Mouse (Mus musculus) intestine, embryonic 14.5 days (tissue): ENCODE measurements around the gene Ttll7. TPM values are rescaled to one million over a fixed set of nuclear protein-coding genes. Genes with fewer than 3 reads are reported as not detected.
A peak's percentile ranks its signal among the peaks of the same experiment; 100 is the strongest.

Experiments
- ATAC-seq: fragments of 200-750 bp; cut with Nextera tagmentation; replicated peaks from 2 replicates; pipeline ENCODE4 v1.8.0; 2017; ENCODE audit warnings: low read depth, moderate number of reproducible peaks, moderate TSS enrichment, moderate library complexity; ENCODE audit not compliant: low FRiP score, low TSS enrichment
- DNase-seq: peaks from one replicate; pipeline ENCODE4 v3.0.0-alpha.2; 2018; ENCODE audit warnings: low spot score
- H3K27ac ChIP-seq: fragments of 300-500 bp; sonication (generic); 2 replicates; pipeline ENCODE4 v1.5.1; 2014; ENCODE audit warnings: low read depth, mild to moderate bottlenecking, control low read depth
- H3K27me3 ChIP-seq: fragments of 300-500 bp; sonication (generic); replicated peaks from 2 replicates; pipeline ENCODE4 v1.6.1; 2014; ENCODE audit warnings: low read length, control low read depth; ENCODE audit not compliant: control insufficient read depth, insufficient read depth
- H3K36me3 ChIP-seq: fragments of 300-500 bp; sonication (generic); 2 replicates; pipeline ENCODE4 v1.6.1; 2014; ENCODE audit warnings: low read length, control low read depth; ENCODE audit not compliant: control insufficient read depth, insufficient read depth
- H3K4me1 ChIP-seq: fragments of 300-500 bp; sonication (generic); replicated peaks from 2 replicates; pipeline ENCODE4 v1.6.1; 2014; ENCODE audit warnings: low read length, control low read depth, mixed read lengths; ENCODE audit not compliant: control insufficient read depth, insufficient read depth
- H3K4me2 ChIP-seq: fragments of 300-500 bp; sonication (generic); 2 replicates; pipeline ENCODE4 v1.6.1; 2014; ENCODE audit warnings: low read length
- H3K4me3 ChIP-seq: fragments of 300-500 bp; sonication (generic); 2 replicates; pipeline ENCODE4 v1.5.1; 2014; ENCODE audit warnings: low read depth, low read length, control low read depth, mixed read lengths
- H3K9ac ChIP-seq: fragments of 300-500 bp; sonication (generic); 2 replicates; pipeline ENCODE4 v1.6.1; 2014; ENCODE audit warnings: mild to moderate bottlenecking, low read length
- H3K9me3 ChIP-seq: fragments of 300-500 bp; sonication (generic); 2 replicates; pipeline ENCODE4 v1.6.1; 2016; ENCODE audit warnings: low read length, control low read depth; ENCODE audit not compliant: control insufficient read depth
- WGBS: fragments of 180-500 bp; shearing (Covaris S2); extraction: QIAGEN DNeasy Blood & Tissue Kit; methylation state at CpG from one replicate; pipeline ENCODE4 v1.1.7; 2014; 5-methylcytosine and 5-hydroxymethylcytosine counted together
- polyA plus RNA-seq: library from polyadenylated mRNA; unstranded; fragments of >200 nt; fragmentation: Nextera tagmentation; extraction: Ambion mirVana; gene quantifications from 2 replicates; pipeline ENCODE4 v1.2.1, GENCODE M21; 2014

Gene Ttll7
- polyA plus RNA-seq, 1 experiment from 2014 or later = 2.1 TPM

DNA sequence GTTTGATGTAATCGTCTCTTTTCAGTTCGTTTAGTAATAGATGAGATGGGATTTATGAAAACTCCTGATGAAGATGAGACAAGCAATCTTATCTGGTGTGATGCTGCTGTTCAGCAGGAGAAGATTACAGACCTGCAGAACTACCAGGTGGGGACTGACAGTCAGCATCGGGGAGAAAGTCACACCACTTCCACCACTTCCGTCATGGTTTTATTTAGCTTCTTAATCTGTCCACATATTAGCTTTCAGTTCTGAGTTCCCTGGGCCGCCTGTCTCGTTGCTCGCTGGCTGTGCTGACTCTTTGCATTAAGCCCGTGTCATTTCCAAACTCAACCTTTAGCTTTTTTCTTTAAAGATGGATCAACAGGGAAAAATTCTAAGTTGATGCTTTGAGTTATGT is 44.4 kb downstream of the Ttll7 start:
- no peaks in the 10 kb centered on the region for H3K27me3 ChIP-seq
- no peak overlapping the region for H3K4me3 ChIP-seq
- H3K9ac ChIP-seq = no peak overlapping the region
- DNase-seq (no peak), ATAC-seq (no peak)
- no peaks in the 10 kb centered on the region for H3K9me3 ChIP-seq
- H3K36me3 ChIP-seq = no peaks in the 10 kb centered on the region
- no peak overlapping the region for H3K4me2 ChIP-seq
- 87% methylated on average over 8 of the region's 8 CpGs for WGBS
- no peak overlapping the region for H3K27ac ChIP-seq
- no peaks in the 10 kb centered on the region for H3K4me1 ChIP-seq

DNA sequence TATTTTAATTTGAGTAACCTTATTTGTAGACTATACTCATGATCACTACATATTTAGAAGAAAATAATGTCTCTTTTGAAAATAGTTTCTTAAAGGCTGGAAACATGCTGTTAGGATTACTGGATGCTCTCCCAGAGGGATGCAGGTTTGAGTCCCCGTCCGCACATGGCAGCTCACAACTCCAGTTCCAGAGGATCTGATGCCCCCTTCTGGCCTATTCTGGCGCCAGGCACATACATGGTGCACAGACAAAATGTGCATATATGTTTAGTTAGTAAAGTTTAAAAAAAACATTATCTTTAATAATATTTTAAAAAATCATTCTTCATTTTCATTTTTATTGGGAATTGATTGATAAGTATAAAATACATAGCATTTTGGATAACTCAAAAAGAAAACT is 47.9 kb downstream of the Ttll7 start:
- H3K4me2 ChIP-seq = no peak overlapping the region
- WGBS = 84% methylated on average over 3 of the region's 3 CpGs

DNA sequence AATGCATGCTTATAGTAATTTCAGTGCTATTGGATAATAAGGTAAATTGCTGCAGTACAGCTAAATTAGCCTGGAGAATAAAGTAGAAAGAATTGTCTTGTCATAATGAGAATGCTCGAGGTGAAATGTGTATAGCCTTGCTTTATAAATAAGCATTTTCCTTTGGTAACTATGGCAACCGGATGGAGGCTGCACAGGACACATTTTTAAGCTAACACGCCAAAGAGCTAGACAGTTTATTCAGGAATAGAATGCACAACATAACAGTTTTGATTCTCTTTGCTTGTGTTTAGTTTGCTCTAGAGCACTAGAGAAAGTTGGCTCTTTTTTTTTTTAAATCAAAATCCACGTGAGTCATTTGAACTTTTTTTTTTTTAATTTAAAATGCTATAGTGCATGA is 49.6 kb downstream of the Ttll7 start:
- no peak overlapping the region for H3K4me3 ChIP-seq
- no peak overlapping the region for H3K27ac ChIP-seq
- H3K27me3 ChIP-seq = no peaks in the 10 kb centered on the region
- ATAC-seq (no peak), DNase-seq (no peak)
- WGBS = 72% methylated on average over 4 of the region's 4 CpGs
- no peaks in the 10 kb centered on the region for H3K4me1 ChIP-seq
- no peak overlapping the region for H3K9ac ChIP-seq
- no peaks in the 10 kb centered on the region for H3K36me3 ChIP-seq
- no peak overlapping the region for H3K4me2 ChIP-seq
- H3K9me3 ChIP-seq = no peaks in the 10 kb centered on the region

More for the DNA sequence above, 47.9 kb downstream of the Ttll7 start:
- Histone ChIP-seq H3K9me3 (no peaks in the 10 kb centered on the region), H3K27ac (no peak overlapping the region), H3K4me3 (no peak overlapping the region), H3K27me3 (no peaks in the 10 kb centered on the region), H3K9ac (no peak overlapping the region), H3K4me1 (no peaks in the 10 kb centered on the region), H3K36me3 (no peaks in the 10 kb centered on the region)
- DNase-seq = no peak
- ATAC-seq = no peak

- no peak overlapping the region for H3K4me2 ChIP-seq
- H3K27ac ChIP-seq = no peak overlapping the region
- H3K27me3 ChIP-seq = no peaks in the 10 kb centered on the region
- H3K4me1 ChIP-seq = no peaks in the 10 kb centered on the region
- no peaks in the 10 kb centered on the region for H3K36me3 ChIP-seq
- ATAC-seq (no peak), DNase-seq (no peak)
- no peak overlapping the region for H3K9ac ChIP-seq
- no peaks in the 10 kb centered on the region for H3K9me3 ChIP-seq
- 77% methylated on average over 3 of the region's 3 CpGs for WGBS
- H3K4me3 ChIP-seq = no peak overlapping the region
Measured at GRCm38 (mm10) chr3:146905606-146906005, 53.4 kb downstream of the Ttll7 start.

DNA sequence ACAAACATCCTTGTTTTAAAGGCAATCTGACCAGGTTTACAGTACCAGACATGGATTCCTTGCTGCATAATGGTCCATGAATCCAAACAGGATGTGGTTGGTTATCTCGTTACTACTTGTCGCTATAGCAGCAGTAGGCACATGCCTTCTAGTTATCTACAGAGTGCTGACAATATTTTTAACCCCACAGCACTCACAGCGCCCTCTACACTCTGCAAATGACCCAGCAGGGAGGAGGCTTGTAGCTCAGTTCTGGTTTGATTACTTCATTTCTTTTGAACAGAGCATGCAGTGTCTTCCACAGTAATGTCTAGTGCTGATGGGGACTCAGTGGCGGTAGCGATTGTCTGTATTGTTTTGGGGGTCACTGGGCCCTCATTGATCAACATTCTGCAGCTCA is 56.8 kb downstream of the Ttll7 start:
- 82% methylated on average over 5 of the region's 5 CpGs for WGBS
- ATAC-seq = no peak
- no peaks in the 10 kb centered on the region for H3K36me3 ChIP-seq

GRCm38 (mm10) chr3:146913107-146913506 is 60.9 kb downstream of the Ttll7 start:
- no peaks in the 10 kb centered on the region for H3K36me3 ChIP-seq
- H3K9ac ChIP-seq = no peak overlapping the region
- 91% methylated on average over 12 of the region's 12 CpGs for WGBS
- no peaks in the 10 kb centered on the region for H3K4me1 ChIP-seq
- H3K27me3 ChIP-seq = no peaks in the 10 kb centered on the region
- DNase-seq = no peak
- H3K27ac ChIP-seq = no peak overlapping the region
- H3K9me3 ChIP-seq = no peaks in the 10 kb centered on the region
- no peak overlapping the region for H3K4me3 ChIP-seq
- ATAC-seq = no peak
- H3K4me2 ChIP-seq = no peak overlapping the region

More for the DNA sequence above, 56.8 kb downstream of the Ttll7 start:
- Histone ChIP-seq H3K4me2 (no peak overlapping the region), H3K27me3 (no peaks in the 10 kb centered on the region), H3K4me3 (no peak overlapping the region), H3K4me1 (no peaks in the 10 kb centered on the region), H3K9ac (no peak overlapping the region), H3K27ac (no peak overlapping the region), H3K9me3 (no peaks in the 10 kb centered on the region)
- DNase-seq = no peak

DNA sequence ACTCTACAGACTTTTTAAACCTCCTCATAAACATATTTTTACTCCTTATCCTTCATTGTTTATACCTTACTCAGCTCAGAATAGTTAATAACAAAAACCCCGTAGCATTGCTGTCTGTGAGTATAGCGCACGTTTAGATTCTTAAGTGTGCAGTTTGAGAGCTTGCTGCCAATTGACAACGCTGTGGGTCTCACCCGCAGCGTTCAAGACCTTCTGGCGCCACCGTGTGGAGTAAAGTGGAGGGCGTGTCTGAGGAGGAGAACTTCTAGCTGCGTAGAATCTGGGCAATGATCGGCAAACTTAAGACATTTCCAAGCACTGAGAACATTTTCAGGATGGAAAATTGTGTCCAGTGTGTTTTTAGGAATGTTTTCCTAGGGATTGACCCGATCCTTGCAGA is 62.6 kb downstream of the Ttll7 start:
- Histone ChIP-seq H3K4me3 (no peak overlapping the region), H3K4me2 (no peak overlapping the region), H3K27ac (no peak overlapping the region), H3K36me3 (no peaks in the 10 kb centered on the region), H3K9ac (no peak overlapping the region), H3K9me3 (no peaks in the 10 kb centered on the region), H3K27me3 (no peaks in the 10 kb centered on the region), H3K4me1 (no peaks in the 10 kb centered on the region)
- DNase-seq (peak; percentile 95), ATAC-seq (no peak)
- WGBS = 8% methylated on average over 12 of the region's 12 CpGs

DNA sequence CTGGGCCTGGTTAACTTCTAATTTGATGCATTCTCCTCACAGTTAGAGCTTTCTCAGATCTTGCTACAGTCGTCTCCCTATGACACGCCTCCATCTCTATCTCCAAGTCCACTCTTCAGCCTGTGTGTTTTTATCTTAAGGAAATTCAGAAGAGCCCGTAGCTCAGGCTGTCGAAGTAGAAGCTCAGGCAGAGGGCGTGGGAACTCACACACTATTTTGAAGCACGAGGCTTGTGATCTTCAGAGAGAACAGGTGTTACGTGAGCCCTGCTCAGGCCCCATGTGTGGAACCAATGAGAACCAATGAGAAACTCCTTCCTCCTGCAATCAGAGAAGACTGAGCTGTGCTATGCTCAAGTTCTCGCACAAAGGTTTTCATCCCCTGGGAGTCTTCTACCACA is 65.7 kb downstream of the Ttll7 start:
- WGBS = 60% methylated on average over 8 of the region's 8 CpGs
- H3K36me3 ChIP-seq = no peaks in the 10 kb centered on the region
- no peak for DNase-seq
- no peak overlapping the region for H3K4me2 ChIP-seq
- no peaks in the 10 kb centered on the region for H3K27me3 ChIP-seq
- no peaks in the 10 kb centered on the region for H3K9me3 ChIP-seq
- no peak overlapping the region for H3K27ac ChIP-seq
- H3K9ac ChIP-seq = no peak overlapping the region
- no peaks in the 10 kb centered on the region for H3K4me1 ChIP-seq
- 0 out of 2 replicates have a peak, but pooled peaks have one; percentile 27 for ATAC-seq
- no peak overlapping the region for H3K4me3 ChIP-seq

GRCm38 (mm10) chr3:146918323-146918722 is 66.2 kb downstream of the Ttll7 start:
- no peak overlapping the region for H3K4me2 ChIP-seq
- H3K9ac ChIP-seq = no peak overlapping the region
- H3K9me3 ChIP-seq = no peaks in the 10 kb centered on the region
- ATAC-seq (no peak), DNase-seq (no peak)
- no peaks in the 10 kb centered on the region for H3K27me3 ChIP-seq
- H3K27ac ChIP-seq = no peak overlapping the region
- H3K4me3 ChIP-seq = no peak overlapping the region
- WGBS = 73% methylated on average over 11 of the region's 11 CpGs
- no peaks in the 10 kb centered on the region for H3K4me1 ChIP-seq
- no peaks in the 10 kb centered on the region for H3K36me3 ChIP-seq
